Mouse (Mus musculus) spleen, postnatal 4 days (tissue): ENCODE results near the gene Slco2a1.
A peak's percentile ranks its signal among the peaks of the same experiment; 100 is the strongest.

ENCODE experiments used
- DNase-seq, 2 experiments: peaks; one replicate each; pipeline ENCODE4 v3.0.0; 2022; ENCODE audit warnings: low spot score in 2 of 2

Slco2a1 gene

DNA sequence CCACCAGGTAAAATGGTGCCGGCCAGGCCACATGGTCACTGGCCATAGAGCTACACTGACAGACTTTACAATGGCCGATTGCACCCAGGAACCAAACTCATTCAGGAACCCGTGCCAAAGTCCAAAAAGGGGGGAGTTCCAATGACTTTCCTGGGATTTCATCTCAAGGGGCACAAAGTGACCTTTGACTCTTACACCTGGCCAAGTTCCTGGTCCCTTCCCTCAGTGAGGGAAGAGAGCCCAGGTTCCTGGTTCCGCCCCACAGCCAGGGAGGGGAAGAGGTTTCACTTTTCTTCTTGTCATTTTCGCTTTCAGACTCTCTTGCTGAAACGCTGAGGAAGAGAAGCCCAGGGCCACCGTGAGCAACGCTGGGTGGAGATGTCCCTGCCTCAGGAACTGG, at the start of gene Slco2a1:
TSS of gene Slco2a1 (plus strand) at position 251 of the 400 bp plus-strand sequence.
- DNase-seq = no peak

DNA sequence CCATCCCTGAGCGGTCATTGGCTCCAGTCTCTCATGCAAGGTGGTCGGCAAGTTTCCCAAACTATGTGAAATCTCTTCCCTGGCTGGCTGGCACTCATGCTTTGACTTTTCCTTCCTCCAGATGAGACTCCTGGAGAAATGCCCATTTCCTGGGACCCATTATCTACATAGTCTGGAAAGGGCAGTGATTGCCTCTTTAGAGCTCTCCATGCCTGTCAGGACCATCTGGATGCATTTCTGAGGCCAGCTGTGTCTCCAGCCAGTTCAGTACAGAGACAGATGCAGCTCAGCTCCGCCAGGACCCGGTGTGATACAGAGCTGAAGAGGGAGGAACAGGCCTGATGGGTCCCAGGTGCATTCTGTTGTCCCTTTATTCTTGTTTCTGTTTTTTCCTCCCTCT, 46.3 kb upstream of the Slco2a1 start:
- no peak for DNase-seq

GRCm38 (mm10) chr9:102944891-102945290, 43.6 kb upstream of the Slco2a1 start:
- DNase-seq = no peak

- no peak for DNase-seq
Observed at GRCm38 (mm10) chr9:102946469-102947015, 42.0 kb upstream of the Slco2a1 start.

DNA sequence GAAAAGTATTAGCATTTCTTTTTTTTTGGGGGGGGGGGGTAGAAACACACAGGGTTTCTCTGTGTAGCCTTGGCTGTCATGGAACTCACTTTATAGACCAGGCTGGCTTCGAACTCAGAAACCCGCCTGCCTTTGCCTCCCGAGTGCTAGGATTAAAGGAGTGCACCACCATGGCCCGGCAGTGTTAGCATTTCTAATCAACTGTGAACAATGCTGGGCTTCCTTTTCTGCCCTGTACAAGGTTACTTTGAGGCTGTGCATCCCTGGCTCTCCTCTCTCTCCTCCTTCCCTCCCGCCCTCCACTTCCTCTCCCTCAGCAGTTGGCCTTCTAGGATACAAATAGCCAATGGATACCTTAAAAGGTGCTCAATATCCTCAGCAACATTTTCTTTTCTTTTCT, 39.8 kb upstream of the Slco2a1 start:
- DNase-seq = no peak

GRCm38 (mm10) chr9:102951091-102951994, 37.2 kb upstream of the Slco2a1 start:
- DNase-seq = no peak

GRCm38 (mm10) chr9:102955866-102956265, 32.6 kb upstream of the Slco2a1 start:
- DNase-seq = no peak

DNA sequence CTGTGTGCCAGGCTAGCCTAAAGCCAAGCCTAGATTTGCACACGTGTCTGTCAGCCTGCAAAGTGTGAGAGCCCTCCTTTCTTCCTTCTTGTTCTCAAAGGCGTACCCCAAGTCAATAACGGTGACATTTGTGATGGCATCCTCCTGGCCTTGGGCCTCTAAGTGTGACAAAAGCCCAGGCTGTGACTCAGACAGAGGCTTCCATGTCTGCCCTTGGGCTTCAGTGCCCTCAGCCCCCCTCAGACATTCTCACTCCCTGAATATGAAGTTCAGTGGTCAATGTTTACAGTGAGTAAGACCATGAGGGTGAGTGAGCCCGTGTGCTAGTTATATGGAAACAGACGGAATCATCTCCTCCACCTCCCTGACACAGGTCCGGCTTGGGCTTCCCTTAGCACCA, 29.8 kb upstream of the Slco2a1 start:
- no peak for DNase-seq

GRCm38 (mm10) chr9:102961356-102962092, 27.0 kb upstream of the Slco2a1 start:
- no peak for DNase-seq

DNA sequence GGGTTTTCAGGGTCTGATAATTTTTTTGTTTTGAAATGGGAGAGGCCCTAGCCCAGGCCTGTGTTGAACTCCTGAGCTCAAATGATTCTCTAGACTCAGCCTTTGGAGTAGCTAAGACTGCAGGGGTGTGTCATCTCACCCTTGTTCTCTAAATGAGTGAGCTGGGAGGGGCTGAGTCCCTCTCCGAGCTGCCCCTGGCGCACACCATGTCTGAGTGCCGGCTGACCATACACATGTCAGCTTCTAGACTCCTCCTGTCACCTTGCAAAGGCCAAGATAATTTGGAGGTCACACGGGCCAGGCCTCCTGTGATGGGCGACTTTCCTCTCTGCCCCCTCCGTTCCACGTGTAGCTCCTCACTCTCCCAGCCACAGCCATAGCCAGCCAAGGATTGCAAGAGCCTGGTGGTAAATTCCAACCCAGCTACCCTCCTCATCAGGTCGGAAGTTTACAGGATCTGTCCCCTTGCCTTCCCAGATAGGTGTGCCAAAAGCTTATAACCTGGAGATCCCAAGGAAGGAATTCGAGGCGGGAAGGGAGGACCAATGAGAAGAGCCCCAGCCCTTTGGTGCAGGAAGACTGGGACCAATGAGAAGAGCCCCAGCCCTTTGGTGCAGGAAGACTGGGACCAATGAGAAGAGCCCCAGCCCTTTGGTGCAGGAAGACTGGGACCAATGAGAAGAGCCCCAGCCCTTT, 26.3 kb upstream of the Slco2a1 start:
- no peak for DNase-seq

DNA sequence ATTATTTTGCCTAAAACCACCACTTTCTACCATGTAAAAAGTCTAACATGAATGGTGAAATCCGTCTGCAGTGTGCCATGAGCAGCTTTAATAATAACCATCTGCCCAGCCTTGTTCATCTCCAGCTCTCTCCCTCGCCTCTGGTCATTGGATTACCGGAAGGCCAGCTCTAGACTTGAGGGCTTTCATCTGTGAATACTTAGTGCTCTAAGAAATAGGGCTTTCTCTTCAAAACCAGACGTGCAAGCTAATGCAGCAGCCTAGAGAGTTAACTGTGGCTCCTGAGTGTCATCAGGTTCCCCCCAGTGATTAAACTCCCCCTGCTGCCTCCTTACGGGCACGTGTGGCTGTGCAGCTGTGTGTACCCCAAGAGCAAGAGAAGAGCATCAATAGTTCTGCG, 25.2 kb upstream of the Slco2a1 start:
- DNase-seq = no peak

- no peak for DNase-seq
Observed at GRCm38 (mm10) chr9:102964644-102965043, 23.9 kb upstream of the Slco2a1 start.

GRCm38 (mm10) chr9:102972393-102973050, 16.0 kb upstream of the Slco2a1 start:
- no peak for DNase-seq

DNA sequence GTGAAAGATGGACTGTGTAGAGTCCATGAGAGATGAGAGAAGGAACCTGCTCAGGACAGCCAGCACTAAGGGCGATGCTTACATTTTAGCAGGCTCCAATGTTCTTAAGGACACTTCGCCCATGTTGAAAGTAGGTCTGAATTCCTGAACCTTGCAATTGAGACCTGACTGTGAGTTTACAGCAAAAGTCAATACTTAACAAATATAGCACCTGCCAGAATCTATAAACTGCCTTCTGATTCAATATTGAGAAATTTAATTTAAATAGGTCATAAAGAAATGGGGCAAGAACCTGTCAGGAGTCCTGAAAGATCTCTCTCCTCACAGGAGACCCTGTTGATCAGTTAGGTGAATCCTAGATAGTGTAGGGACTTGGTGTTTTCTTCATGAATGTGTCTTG, 12.6 kb upstream of the Slco2a1 start:
- DNase-seq = no peak

DNA sequence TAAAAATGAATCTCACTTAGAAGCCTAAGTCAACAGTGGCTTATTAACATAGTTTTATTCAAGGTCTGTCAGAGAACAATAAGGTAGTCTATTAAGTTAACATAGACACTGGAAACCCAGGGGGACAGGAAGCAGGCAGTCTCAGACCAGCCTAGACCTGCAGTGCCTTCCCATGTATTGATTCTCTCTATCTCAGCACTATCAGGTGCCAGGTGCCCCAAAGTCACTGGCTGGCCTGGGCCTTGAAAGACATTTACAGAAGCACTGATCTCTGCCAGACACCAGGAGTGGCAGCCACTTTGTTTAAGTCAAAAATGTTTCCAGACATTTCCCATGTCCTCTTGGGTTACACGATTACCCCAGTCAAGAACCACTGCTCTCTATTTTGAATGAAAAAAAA, 11.4 kb upstream of the Slco2a1 start:
- no peak for DNase-seq

DNA sequence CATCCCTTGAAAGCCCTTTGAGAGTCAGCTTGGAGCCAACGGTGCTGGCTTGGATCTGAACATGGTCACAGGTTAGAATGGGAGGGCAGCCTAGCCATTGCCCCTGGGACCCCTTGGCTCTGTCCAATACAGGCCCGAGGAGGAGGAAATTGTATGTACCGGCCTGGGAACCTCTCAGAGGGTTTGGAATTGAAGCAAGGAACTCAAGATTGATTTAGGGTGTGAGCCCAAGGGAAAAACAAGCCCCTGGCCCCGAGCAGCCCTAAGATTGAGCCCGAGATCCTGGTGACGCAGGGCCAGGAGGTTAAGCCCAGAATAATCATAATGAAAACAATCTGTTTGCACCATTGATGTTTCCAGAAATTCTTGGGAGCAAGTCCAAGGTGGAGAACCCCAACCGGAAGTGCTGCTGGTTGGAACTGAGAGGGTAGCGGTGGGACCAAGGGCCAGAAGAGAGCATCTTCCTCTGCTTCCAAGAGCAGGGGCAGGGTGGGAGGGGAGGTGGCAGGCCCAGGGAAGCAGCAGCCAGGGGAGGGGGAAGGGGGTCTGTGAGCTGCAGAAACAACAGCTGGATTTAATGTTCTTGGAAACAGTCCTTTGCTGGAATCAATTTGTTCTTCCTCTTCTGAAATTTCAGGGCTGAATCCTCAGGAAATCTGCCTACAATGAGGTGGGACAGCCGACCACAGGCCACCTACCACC, 10.6 kb upstream of the Slco2a1 start:
- DNase-seq = no peak

GRCm38 (mm10) chr9:102979011-102979700, 9.4 kb upstream of the Slco2a1 start:
- DNase-seq = no peak

GRCm38 (mm10) chr9:102979956-102980355, 8.6 kb upstream of the Slco2a1 start:
- DNase-seq = no peak

DNA sequence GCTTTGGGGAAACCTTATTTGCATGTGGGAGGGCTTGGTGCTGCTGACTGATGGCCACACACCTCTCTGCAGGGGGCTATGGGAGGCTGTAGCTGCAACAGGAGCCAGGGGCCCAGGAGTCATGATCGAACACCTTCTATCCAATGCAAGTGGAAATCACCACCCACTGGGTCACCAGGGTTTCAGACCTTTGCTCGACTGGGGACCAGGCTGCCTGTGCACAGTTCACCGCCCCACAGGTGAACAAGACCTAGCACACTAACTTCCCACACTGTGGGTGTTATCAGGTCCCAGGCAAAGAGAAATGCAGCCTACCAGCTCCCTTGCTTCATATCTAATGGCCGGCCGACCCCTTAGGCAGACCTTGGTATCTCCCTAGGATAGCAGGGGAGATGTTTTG, 8.1 kb upstream of the Slco2a1 start:
- DNase-seq = peak in 1 of 2 experiments; percentile 50

DNA sequence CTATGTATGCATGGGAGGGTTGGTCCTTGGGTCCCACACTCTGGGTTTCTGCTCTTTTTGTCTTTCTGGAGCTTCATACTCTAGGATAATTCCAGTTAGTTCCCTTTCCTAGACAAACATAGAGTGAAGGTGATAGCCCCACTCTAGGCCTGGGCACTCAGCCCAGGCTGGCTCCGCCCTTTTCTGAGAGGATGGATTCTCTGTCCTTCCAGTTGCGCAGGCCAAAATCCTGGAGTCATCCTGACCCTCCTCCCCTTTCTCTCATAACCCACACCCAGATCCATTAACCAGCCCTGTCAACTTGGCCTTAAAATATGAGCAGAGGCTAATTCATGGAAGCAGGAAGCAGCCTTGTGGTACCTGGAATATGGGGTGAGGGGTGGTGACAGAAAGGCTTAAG, 6.7 kb upstream of the Slco2a1 start:
- DNase-seq = no peak
